Comparison of ENCODE assay signal across 11 mouse cellular contexts in the genomic region with DNA sequence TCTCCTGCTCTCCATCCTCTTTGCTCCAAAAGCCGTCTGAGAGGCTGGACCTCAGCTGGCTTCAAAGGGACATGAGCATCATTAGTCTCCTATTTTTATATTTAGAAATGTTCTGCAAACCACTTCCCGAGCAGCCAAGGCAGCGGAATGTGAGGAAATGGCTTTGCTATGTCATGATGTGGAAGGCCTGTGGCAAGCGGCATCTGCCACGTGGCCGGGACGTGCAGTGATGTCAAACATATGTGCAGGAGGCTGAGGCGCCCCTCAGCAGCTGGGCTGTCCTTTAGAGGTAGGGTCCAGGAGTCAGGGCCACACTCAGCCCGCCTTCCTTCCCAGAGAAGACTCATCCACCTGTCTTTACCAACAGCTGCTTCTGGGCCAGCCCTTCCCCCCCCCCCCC. TPM values are rescaled to one million over a fixed set of nuclear protein-coding genes. Genes with fewer than 3 reads are reported as not detected.
A peak's percentile ranks its signal among the peaks of the same experiment; 100 is the strongest.
DNase-seq lines count a peak whose midpoint lies in the region; ATAC-seq and TF ChIP-seq lines count a peak whose summit lies in the region.
"Had no signal": no experiment of that assay in that cellular context is flagged by ENCODE, and none has a peak within 500 bp of the region (broad histone marks: within the 10 kb centered on the region; RNA-seq: fewer than 3 reads in every experiment).

No protein-coding gene starts in this region.

- no peaks in the 10 kb centered on the region for H3K4me1 ChIP-seq in heart, postnatal 0 days (ENCODE audit: control insufficient read depth, insufficient read depth)
- peaks cover 4% of the 10 kb centered on the region for H3K4me1 ChIP-seq in ES-Bruce4 (ENCODE audit: control insufficient read depth, insufficient read depth, low read length)
- H3K4me1 ChIP-seq in intestine, embryonic 15.5 days (replicated peaks) = peaks cover 12% of the 10 kb centered on the region
- peaks cover 19% of the 10 kb centered on the region for H3K4me1 ChIP-seq in forebrain, embryonic 13.5 days

- no peaks in the 10 kb centered on the region for H3K27me3 ChIP-seq in heart, postnatal 0 days (ENCODE audit: control insufficient read depth, insufficient read depth, low read length)
- no peaks in the 10 kb centered on the region for H3K27me3 ChIP-seq in ES-Bruce4 (ENCODE audit: control insufficient read depth, insufficient read depth, low read length, poor library complexity, severe bottlenecking)
- no peaks in the 10 kb centered on the region for H3K27me3 ChIP-seq in intestine, embryonic 15.5 days (replicated peaks)
- H3K27me3 ChIP-seq in forebrain, embryonic 13.5 days = no peaks in the 10 kb centered on the region

- no peak for TF ChIP-seq EP300 in heart, postnatal 0 days (IDR thresholded peaks at IDR 0.05; ENCODE audit: low read depth)
- no peak for TF ChIP-seq EP300 in ES-Bruce4 (IDR thresholded peaks at IDR 0.05; ENCODE audit: insufficient read depth, low read depth, low read length)

- ATAC-seq in heart, postnatal 0 days (ENCODE audit: insufficient read depth, low read depth) = peak; percentile 27; the same call in 1 of the 2 replicates
- ATAC-seq in intestine, embryonic 15.5 days = peak; percentile 60; the same call in 1 of the 2 replicates
- ATAC-seq in forebrain, embryonic 13.5 days = no peak
- ATAC-seq: activated CD4-positive, CD25-positive, alpha-beta regulatory T cell, adult 4 months had no signal

- TF ChIP-seq POLR2A in ES-Bruce4 (IDR thresholded peaks at IDR 0.05; ENCODE audit: insufficient read depth, low read length) = no peak

- DNase-seq in heart, postnatal 0 days (ENCODE audit: low spot score) = peak; percentile 35
- no peak for DNase-seq in heart, postnatal 36 days
- DNase-seq in lung, postnatal 25 days (ENCODE audit: low spot score) = peak; percentile 44
- no peak for DNase-seq in cerebellum, postnatal 14 days
- DNase-seq in thymus, postnatal 25 days = no peak
- DNase-seq: cerebellum, adult 11 months had no signal

- intact Hi-C loops in heart, postnatal 36 days (cut with DNase I) = loop anchor here (5.0 kb wide), 1 partner anchor 35 kb away; no protein-coding TSS in a partner anchor

- no peaks in the 10 kb centered on the region for H3K9me3 ChIP-seq in heart, postnatal 0 days (replicated peaks; ENCODE audit: control insufficient read depth, low read length)
- no peaks in the 10 kb centered on the region for H3K9me3 ChIP-seq in ES-Bruce4 (replicated peaks; ENCODE audit: control insufficient read depth, insufficient read depth, low read length, poor library complexity, severe bottlenecking)
- H3K9me3 ChIP-seq in intestine, embryonic 15.5 days = no peaks in the 10 kb centered on the region
- no peaks in the 10 kb centered on the region for H3K9me3 ChIP-seq in forebrain, embryonic 13.5 days (replicated peaks)

- no peaks in the 10 kb centered on the region for H3K36me3 ChIP-seq in heart, postnatal 0 days (replicated peaks; ENCODE audit: control insufficient read depth, insufficient read depth, low read length)
- no peaks in the 10 kb centered on the region for H3K36me3 ChIP-seq in ES-Bruce4 (ENCODE audit: control insufficient read depth, insufficient read depth, low read length, poor library complexity, severe bottlenecking)
- no peaks in the 10 kb centered on the region for H3K36me3 ChIP-seq in intestine, embryonic 15.5 days
- peaks cover under 1% of the 10 kb centered on the region; the same call in 1 of the 2 replicates for H3K36me3 ChIP-seq in forebrain, embryonic 13.5 days (ENCODE audit: poor library complexity, severe bottlenecking)

- 14% methylated on average over 9 of the region's 9 CpGs for WGBS in heart, postnatal 0 days
- 47% methylated on average over 9 of the region's 9 CpGs for WGBS in intestine, embryonic 15.5 days
- WGBS in forebrain, embryonic 13.5 days = 87% methylated on average over 9 of the region's 9 CpGs

- no peak overlapping the region for H3K9ac ChIP-seq in heart, postnatal 0 days (replicated peaks; ENCODE audit: low read depth, low read length)
- peak overlapping the region; percentile 42; the same call in 1 of the 2 replicates for H3K9ac ChIP-seq in ES-Bruce4 (ENCODE audit: low read depth, poor library complexity, severe bottlenecking)
- H3K9ac ChIP-seq in intestine, embryonic 15.5 days = no peak overlapping the region
- H3K9ac ChIP-seq in forebrain, embryonic 13.5 days = no peak overlapping the region
- H3K9ac ChIP-seq: liver, embryonic 14.5 days had no signal

- TF ChIP-seq CTCF in heart, postnatal 0 days (IDR thresholded peaks at IDR 0.05; ENCODE audit: low read depth) = no peak
- no peak for TF ChIP-seq CTCF in ES-Bruce4 (IDR thresholded peaks at IDR 0.05; ENCODE audit: low read depth, low read length)

- no peak overlapping the region for H3K4me2 ChIP-seq in heart, postnatal 0 days (ENCODE audit: low read depth, low read length)
- no peak overlapping the region for H3K4me2 ChIP-seq in intestine, embryonic 15.5 days (replicated peaks)
- no peak overlapping the region for H3K4me2 ChIP-seq in forebrain, embryonic 13.5 days

- H3K4me3 ChIP-seq in heart, postnatal 0 days (ENCODE audit: low read depth, low read length) = no peak overlapping the region
- no peak overlapping the region for H3K4me3 ChIP-seq in ES-Bruce4 (ENCODE audit: low read depth, low read length)
- no peak overlapping the region for H3K4me3 ChIP-seq in intestine, embryonic 15.5 days (replicated peaks)
- no peak overlapping the region for H3K4me3 ChIP-seq in forebrain, embryonic 13.5 days

- peak overlapping the region; percentile 26; the same call in 1 of the 2 replicates for H3K27ac ChIP-seq in heart, postnatal 0 days (ENCODE audit: low read depth)
- 0 out of 2 replicates have a peak overlapping the region, but pooled peaks have one; percentile 18 for H3K27ac ChIP-seq in ES-Bruce4 (ENCODE audit: insufficient read depth, low read length)
- H3K27ac ChIP-seq in intestine, embryonic 15.5 days = peak overlapping the region; percentile 59; the same call in 1 of the 2 replicates
- H3K27ac ChIP-seq in forebrain, embryonic 13.5 days = no peak overlapping the region
- H3K27ac ChIP-seq: liver, embryonic 14.5 days had no signal

RNA-seq across cellular contexts. Expression of gene Ptk7, which starts 27.1 kb away (rescaled TPM):
- total RNA-seq in heart, postnatal 0 days (2014; rRNA removed; ENCODE audit: low replicate concordance) = 57.9 and 70.4 TPM in 2 replicates
- polyA plus RNA-seq in heart, postnatal 0 days (2015; fragmentation: Nextera tagmentation; extraction: Ambion mirVana) = 16.9 and 17.2 TPM in 2 replicates
- 1 to 10 TPM; 2.7 to 4.0 TPM for total RNA-seq in heart, postnatal 36 days (2021)
- 110 and 113 TPM in 2 replicates for polyA plus RNA-seq in ES-Bruce4 (2011; ENCODE audit: insufficient read depth, insufficient read length, low read depth, missing spikeins)
- polyA plus RNA-seq in intestine, embryonic 15.5 days (2015; fragmentation: Nextera tagmentation; extraction: Ambion mirVana) = 61.8 and 66.2 TPM in 2 replicates
- polyA plus RNA-seq in forebrain, embryonic 13.5 days (2015; fragmentation: Nextera tagmentation; extraction: Ambion mirVana) = 32.5 and 35.3 TPM in 2 replicates

RNA-seq across cellular contexts. Expression of gene Klc4, which starts 43.6 kb away (rescaled TPM):
- 26.2 and 29.0 TPM in 2 replicates for total RNA-seq in heart, postnatal 0 days (2014; rRNA removed; ENCODE audit: low replicate concordance)
- polyA plus RNA-seq in heart, postnatal 0 days (2015; fragmentation: Nextera tagmentation; extraction: Ambion mirVana) = 25.1 and 28.8 TPM in 2 replicates
- 10 to 100 TPM; 24.5 to 29.1 TPM for total RNA-seq in heart, postnatal 36 days (2021)
- polyA plus RNA-seq in ES-Bruce4 (2011; ENCODE audit: insufficient read depth, insufficient read length, low read depth, missing spikeins) = 10.1 TPM in 2 replicates
- polyA plus RNA-seq in intestine, embryonic 15.5 days (2015; fragmentation: Nextera tagmentation; extraction: Ambion mirVana) = 64.6 and 73.2 TPM in 2 replicates
- polyA plus RNA-seq in forebrain, embryonic 13.5 days (2015; fragmentation: Nextera tagmentation; extraction: Ambion mirVana) = 44.3 and 47.7 TPM in 2 replicates

RNA-seq across cellular contexts. Expression of gene Mrpl2, which starts 43.8 kb away (rescaled TPM):
- 96.7 and 116 TPM in 2 replicates for total RNA-seq in heart, postnatal 0 days (2014; rRNA removed; ENCODE audit: low replicate concordance)
- 152 and 158 TPM in 2 replicates for polyA plus RNA-seq in heart, postnatal 0 days (2015; fragmentation: Nextera tagmentation; extraction: Ambion mirVana)
- total RNA-seq in heart, postnatal 36 days (2021) = 100 to 1,000 TPM; 130 to 134 TPM
- 65.8 and 70.9 TPM in 2 replicates for polyA plus RNA-seq in ES-Bruce4 (2011; ENCODE audit: insufficient read depth, insufficient read length, low read depth, missing spikeins)
- 148 and 156 TPM in 2 replicates for polyA plus RNA-seq in intestine, embryonic 15.5 days (2015; fragmentation: Nextera tagmentation; extraction: Ambion mirVana)
- 89.0 and 97.3 TPM in 2 replicates for polyA plus RNA-seq in forebrain, embryonic 13.5 days (2015; fragmentation: Nextera tagmentation; extraction: Ambion mirVana)

RNA-seq across cellular contexts. Expression of gene Srf, which starts 46.2 kb away (rescaled TPM):
- 192 and 271 TPM in 2 replicates for total RNA-seq in heart, postnatal 0 days (2014; rRNA removed; ENCODE audit: low replicate concordance)
- polyA plus RNA-seq in heart, postnatal 0 days (2015; fragmentation: Nextera tagmentation; extraction: Ambion mirVana) = 6.4 and 8.8 TPM in 2 replicates
- total RNA-seq in heart, postnatal 36 days (2021) = 10 to 100 TPM; 85.7 to 94.7 TPM
- polyA plus RNA-seq in ES-Bruce4 (2011; ENCODE audit: insufficient read depth, insufficient read length, low read depth, missing spikeins) = 40.5 and 42.0 TPM in 2 replicates
- 7.6 and 8.9 TPM in 2 replicates for polyA plus RNA-seq in intestine, embryonic 15.5 days (2015; fragmentation: Nextera tagmentation; extraction: Ambion mirVana)
- polyA plus RNA-seq in forebrain, embryonic 13.5 days (2015; fragmentation: Nextera tagmentation; extraction: Ambion mirVana) = 4.2 and 4.4 TPM in 2 replicates

RNA-seq across cellular contexts. Expression of gene Cul7, which starts 47.9 kb away (rescaled TPM):
- 92.7 and 95.5 TPM in 2 replicates for total RNA-seq in heart, postnatal 0 days (2014; rRNA removed; ENCODE audit: low replicate concordance)
- polyA plus RNA-seq in heart, postnatal 0 days (2015; fragmentation: Nextera tagmentation; extraction: Ambion mirVana) = 18.6 and 20.6 TPM in 2 replicates
- 10 to 100 TPM; 20.7 to 23.8 TPM for total RNA-seq in heart, postnatal 36 days (2021)
- 67.1 and 74.8 TPM in 2 replicates for polyA plus RNA-seq in ES-Bruce4 (2011; ENCODE audit: insufficient read depth, insufficient read length, low read depth, missing spikeins)
- polyA plus RNA-seq in intestine, embryonic 15.5 days (2015; fragmentation: Nextera tagmentation; extraction: Ambion mirVana) = 41.1 and 45.7 TPM in 2 replicates
- polyA plus RNA-seq in forebrain, embryonic 13.5 days (2015; fragmentation: Nextera tagmentation; extraction: Ambion mirVana) = 33.5 and 39.0 TPM in 2 replicates

Comparison
In these comparisons a context has a peak if more than half of its experiments do, and no peak if none do; other contexts are left out.
1. DNase-seq: peak in heart, postnatal 0 days (single experiment) and lung, postnatal 25 days (single experiment); none in heart, postnatal 36 days (0 of 2), cerebellum, postnatal 14 days (0 of 2) and thymus, postnatal 25 days (single experiment).